Mouse (Mus musculus): ENCODE data around the gene Srgap1. TPM values are rescaled to one million over a fixed set of nuclear protein-coding genes. Genes with fewer than 3 reads are reported as not detected.

Gene Srgap1
- total RNA-seq, 2 experiments from 2014 or later = 25.9 to 26.7 TPM

DNA sequence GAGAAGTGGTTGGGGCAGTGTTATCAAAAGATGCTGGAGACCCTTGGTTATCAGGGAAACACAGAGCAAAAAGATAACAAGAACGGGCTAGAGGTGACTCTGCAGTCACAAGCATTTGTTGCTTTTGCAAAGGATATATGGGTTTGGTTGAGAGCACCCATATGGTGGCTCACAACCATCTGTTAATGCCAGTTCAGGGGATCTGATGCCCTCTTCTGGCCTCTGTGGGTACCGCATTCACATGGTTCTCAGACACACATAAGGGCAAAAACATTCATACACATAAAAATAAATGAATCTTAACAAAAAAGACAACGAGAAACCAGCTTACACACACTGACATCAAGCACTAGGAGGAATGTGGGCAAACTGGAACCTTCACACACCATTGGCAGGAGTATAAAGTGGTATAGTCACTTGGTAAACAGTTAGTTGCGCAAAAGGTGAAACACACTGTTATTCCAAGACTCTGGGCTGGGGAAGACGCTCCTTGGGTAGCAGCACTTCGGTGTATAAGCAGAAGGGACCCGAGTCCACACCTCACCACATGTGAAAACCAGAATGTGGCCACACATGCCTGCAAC, 191.2 kb downstream of the Srgap1 start:
- intact Hi-C loops (cut with DNase I) = no loop called here
- DNase-seq (ENCODE audit: extremely low spot score in 1 of 2, low spot score in 2 of 2) = no peak

DNA sequence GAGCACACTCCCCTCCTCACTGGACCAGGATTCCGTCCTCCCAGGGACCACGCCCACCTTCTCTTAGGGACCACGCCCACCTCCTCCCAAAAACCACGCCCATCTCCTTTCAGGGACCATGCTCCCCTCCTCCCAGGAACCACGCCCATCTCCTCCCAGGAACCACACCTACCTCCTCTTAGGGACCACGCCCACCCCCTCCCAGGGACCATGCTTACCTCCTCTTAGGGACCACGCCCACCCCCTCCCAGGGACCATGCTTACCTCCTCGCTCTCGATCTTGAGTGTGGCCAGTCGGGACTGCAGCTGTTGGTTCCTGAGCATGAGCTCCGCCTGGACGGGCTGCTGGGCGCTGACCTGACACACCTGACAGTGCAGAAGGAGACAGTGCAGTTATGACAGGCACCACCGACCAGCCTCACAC, 193.7 kb downstream of the Srgap1 start:
- intact Hi-C loops (cut with DNase I) = no loop called here
- DNase-seq (ENCODE audit: extremely low spot score in 1 of 2, low spot score in 2 of 2) = no peak

- no peak for DNase-seq (ENCODE audit: extremely low spot score in 1 of 2, low spot score in 2 of 2)
- intact Hi-C loops (cut with DNase I) = no loop called here
Observed at GRCm38 (mm10) chr10:121849496-121849895, 197.6 kb downstream of the Srgap1 start.

GRCm38 (mm10) chr10:121845677-121846076, 201.4 kb downstream of the Srgap1 start:
- intact Hi-C loops (cut with DNase I) = no loop called here
- peak in 1 of 2 experiments; percentile 11 for DNase-seq (ENCODE audit: extremely low spot score in 1 of 2, low spot score in 2 of 2)

- peak in 1 of 2 experiments; percentile 27 for DNase-seq (ENCODE audit: extremely low spot score in 1 of 2, low spot score in 2 of 2)
Observed at GRCm38 (mm10) chr10:121837166-121837898, 209.8 kb downstream of the Srgap1 start.

GRCm38 (mm10) chr10:121836507-121837165, 210.5 kb downstream of the Srgap1 start:
- peak; percentile 56 to 67 for DNase-seq (ENCODE audit: extremely low spot score in 1 of 2, low spot score in 2 of 2)
- intact Hi-C loops (cut with DNase I) = loop anchor here (10.0 kb wide), 1 partner anchor 208 kb away; the partner anchor contains the start of gene Srgap1

More at GRCm38 (mm10) chr10:121837166-121837898, 209.8 kb downstream of the Srgap1 start:
- intact Hi-C loops (cut with DNase I) = loop anchor here (10.0 kb wide), 1 partner anchor 207 kb away; the partner anchor contains the start of gene Srgap1

- intact Hi-C loops (cut with DNase I) = loop anchor here (10.0 kb wide), 1 partner anchor 211 kb away; the partner anchor contains the start of gene Srgap1
- DNase-seq (ENCODE audit: extremely low spot score in 1 of 2, low spot score in 2 of 2) = no peak
Observed at GRCm38 (mm10) chr10:121833443-121833842, 213.7 kb downstream of the Srgap1 start.

DNA sequence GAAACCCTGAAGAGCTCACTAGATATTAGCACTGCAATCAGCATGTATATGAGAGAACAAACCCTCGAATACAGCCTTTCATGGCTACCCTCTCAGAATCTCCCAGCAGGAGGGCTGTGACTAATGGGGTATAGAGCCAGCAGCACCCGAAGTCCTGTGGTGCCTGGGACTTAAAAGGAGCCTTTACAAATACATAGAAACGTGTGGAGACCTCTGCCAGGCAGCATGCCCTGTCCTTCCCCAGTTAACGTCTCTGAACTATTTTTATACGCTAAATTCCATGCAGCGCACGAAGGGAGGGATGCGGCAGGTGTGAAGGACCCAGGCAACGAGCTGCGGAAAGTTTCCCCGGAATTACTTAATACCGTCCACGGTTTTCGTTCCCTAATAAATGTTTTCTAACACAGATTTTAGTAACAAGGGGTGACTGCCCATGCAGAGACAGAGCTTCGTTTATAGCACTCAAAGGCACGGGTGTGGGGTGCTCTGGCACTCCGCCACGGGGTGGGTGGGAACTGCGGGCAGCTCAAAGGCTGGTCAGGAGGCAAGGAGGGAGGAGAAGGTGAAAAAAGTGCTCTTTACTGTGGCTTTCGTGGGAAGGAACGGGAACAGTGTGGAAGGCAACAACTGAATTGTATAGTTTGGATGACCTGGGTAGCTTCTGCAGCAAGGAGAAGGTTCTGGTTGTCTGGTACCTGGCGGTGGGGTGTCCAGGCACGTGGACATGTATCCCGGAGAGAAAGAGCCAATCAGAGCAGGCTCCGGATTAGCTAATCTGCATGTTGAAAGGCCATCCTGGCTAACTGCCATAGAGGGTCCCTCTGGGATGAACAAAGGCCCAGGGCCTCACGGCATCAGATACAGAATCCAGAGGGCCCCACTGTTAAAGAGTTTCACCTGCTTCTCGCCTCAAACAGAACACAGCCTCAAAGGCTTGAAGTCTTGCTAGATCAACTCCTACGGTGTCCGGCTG, 216.5 kb downstream of the Srgap1 start:
- intact Hi-C loops (cut with DNase I) = loop anchor here (10.0 kb wide), 1 partner anchor 214 kb away; the partner anchor contains the start of gene Srgap1
- DNase-seq (ENCODE audit: extremely low spot score in 1 of 2, low spot score in 2 of 2) = no peak

- intact Hi-C loops (cut with DNase I) = loop anchor here (10.0 kb wide), 1 partner anchor 215 kb away; the partner anchor contains the start of gene Srgap1
- no peak for DNase-seq (ENCODE audit: extremely low spot score in 1 of 2, low spot score in 2 of 2)
Observed at GRCm38 (mm10) chr10:121829800-121830303, 217.3 kb downstream of the Srgap1 start.

- intact Hi-C loops (cut with DNase I) = no loop called here
- DNase-seq (ENCODE audit: extremely low spot score in 1 of 2, low spot score in 2 of 2) = no peak
Observed at GRCm38 (mm10) chr10:121829034-121829433, 218.1 kb downstream of the Srgap1 start.

GRCm38 (mm10) chr10:121822674-121823073, 224.4 kb downstream of the Srgap1 start:
- DNase-seq (ENCODE audit: extremely low spot score in 1 of 2, low spot score in 2 of 2) = no peak
- intact Hi-C loops (cut with DNase I) = no loop called here

DNA sequence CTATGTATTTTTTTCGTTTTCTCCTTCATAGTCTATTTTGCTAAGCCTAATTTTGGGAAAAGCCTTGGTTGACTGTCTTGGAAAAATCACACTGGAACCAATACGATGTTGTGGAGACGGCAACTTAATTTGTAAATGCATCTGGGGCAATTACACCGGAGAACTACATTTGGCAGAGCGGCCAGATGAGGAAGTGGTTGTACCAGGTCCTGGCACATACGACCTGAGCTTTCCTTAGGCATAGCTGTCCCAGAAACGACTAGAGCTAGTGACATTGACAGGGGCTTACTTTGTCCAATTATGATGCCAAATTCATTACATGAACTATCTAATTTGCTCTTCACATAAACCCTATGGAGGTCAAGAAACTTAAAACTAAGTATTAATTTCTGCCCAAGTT, 226.3 kb downstream of the Srgap1 start:
- intact Hi-C loops (cut with DNase I) = no loop called here

DNA sequence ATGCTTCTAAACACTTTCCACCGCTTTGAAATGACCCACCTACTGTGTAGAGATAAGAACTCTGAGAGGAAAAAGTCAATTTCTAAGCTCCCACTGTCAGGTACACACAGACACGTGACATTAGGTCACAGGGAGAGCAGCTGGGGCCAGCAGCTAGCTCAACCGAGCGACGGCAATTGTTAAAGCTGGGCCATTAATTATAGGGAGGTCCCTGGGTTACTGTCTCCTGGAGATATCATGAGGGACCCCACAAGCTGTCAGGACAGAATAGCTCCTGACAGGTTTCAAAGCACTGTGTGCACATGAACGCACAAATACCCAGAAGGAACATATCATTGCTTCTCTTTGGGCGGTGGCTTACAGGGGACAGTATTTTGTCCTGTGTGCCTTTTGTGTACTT, 229.1 kb downstream of the Srgap1 start:
- intact Hi-C loops (cut with DNase I) = no loop called here
- DNase-seq (ENCODE audit: extremely low spot score in 1 of 2, low spot score in 2 of 2) = no peak

More for the DNA sequence above, 226.3 kb downstream of the Srgap1 start:
- no peak for DNase-seq (ENCODE audit: extremely low spot score in 1 of 2, low spot score in 2 of 2)

- DNase-seq (ENCODE audit: extremely low spot score in 1 of 2, low spot score in 2 of 2) = no peak
- intact Hi-C loops (cut with DNase I) = no loop called here
Observed at GRCm38 (mm10) chr10:121807771-121808170, 239.3 kb downstream of the Srgap1 start.

DNA sequence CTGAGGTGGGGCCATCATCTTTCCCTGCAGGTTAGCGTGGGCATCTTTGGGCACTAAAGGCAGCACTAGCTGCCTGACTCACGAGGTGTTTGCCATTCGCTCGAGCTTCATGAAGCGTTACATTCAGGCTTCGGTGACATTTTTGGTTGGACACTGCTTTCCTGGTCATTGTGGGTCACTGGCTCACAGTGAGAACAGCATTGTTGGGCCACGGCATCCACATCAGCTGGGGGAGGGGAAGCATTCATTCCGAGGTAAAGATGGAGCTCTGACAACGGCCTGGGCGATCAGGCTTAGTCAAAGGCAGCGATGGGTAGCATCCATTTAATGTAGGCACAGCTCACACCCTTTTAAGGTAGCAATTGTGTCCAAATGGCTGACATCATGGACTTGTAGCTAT, 240.3 kb downstream of the Srgap1 start:
- no peak for DNase-seq (ENCODE audit: extremely low spot score in 1 of 2, low spot score in 2 of 2)

GRCm38 (mm10) chr10:121805933-121806341, 241.2 kb downstream of the Srgap1 start:
- DNase-seq (ENCODE audit: extremely low spot score in 1 of 2, low spot score in 2 of 2) = no peak
- intact Hi-C loops (cut with DNase I) = no loop called here

More for the DNA sequence above, 240.3 kb downstream of the Srgap1 start:
- intact Hi-C loops (cut with DNase I) = no loop called here

DNA sequence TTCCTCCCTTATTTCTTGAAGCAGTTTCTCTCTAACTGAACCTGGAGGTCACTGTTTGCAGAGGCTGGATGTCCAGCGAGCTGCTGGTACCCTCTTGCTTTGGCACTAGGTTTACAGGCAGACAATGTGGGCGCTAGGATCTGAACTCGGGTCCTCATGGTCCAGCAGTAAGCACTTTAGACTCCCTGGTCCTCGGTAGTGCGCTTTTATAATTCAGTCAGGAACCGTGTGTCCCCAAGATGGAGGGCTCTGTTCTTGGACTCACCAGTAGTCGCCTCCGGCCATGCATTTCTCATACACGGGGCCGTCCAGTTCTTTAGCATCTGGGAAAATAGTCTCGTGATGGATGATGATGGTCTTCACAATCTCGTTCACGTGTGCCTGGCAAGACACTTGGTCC, 242.6 kb downstream of the Srgap1 start:
- intact Hi-C loops (cut with DNase I) = no loop called here
- no peak for DNase-seq (ENCODE audit: extremely low spot score in 1 of 2, low spot score in 2 of 2)

- intact Hi-C loops (cut with DNase I) = no loop called here
Observed at GRCm38 (mm10) chr10:121800041-121800440, 247.1 kb downstream of the Srgap1 start.

More at GRCm38 (mm10) chr10:121800041-121800440, 247.1 kb downstream of the Srgap1 start:
- DNase-seq (ENCODE audit: extremely low spot score in 1 of 2, low spot score in 2 of 2) = no peak
